Mouse (Mus musculus): ENCODE data around the gene Grwd1. TPM values are rescaled to one million over a fixed set of nuclear protein-coding genes. Genes with fewer than 3 reads are reported as not detected.

The Grwd1 gene
- polyA plus RNA-seq, 1 experiment from 2014 or later, result 48.4 TPM

DNA sequence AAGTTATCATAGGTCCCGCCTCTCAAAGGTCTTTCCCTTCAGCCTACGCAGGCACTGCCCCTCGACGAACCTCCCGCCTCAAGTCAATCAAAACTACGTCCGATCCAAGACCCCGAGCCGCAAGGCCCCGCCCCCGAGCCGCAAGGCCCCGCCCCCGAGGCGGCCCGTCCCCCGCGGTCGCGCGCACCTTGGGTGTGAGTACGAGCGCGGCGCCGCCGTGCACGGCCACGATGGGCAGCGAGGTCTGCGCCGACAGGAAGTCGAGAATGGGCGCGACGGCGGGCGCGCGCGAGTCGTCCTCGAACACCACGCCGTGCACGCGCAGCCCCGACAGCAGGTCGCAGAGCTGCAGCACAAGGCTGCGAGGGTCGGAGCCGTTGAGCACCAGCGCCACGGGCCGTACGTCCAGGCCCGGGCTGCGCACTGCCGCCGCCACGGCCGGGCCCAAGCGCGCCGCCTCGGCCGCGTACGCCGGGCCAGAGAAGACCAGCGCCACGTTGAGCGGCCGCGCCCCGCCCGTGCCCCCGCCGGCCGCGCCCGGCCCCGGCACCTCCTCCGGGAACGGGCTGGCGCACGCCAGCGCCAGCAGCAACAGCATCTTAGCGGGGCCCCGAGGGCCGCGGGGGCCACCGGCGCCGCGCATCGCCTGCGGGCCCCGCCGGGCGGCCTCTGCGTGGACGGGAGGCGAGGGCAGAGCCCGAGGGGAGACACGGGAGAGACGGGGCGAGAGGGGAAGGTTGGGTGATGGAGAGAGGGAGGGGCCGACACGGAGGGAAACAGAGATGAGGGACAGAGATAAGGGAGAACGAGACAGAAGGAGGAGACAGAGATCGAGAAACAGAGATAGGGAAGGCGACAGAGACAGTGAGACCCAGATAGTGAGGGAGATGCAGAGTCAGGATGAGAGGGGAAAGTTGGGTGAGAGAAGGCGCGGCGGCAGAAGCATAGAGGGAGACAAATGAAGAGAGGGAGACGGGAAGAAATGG is 35.5 kb upstream of the Grwd1 start:
- H3K9me3 ChIP-seq (replicated peaks), result no peaks in the 10 kb centered on the region
- no peak overlapping the region for H3K27ac ChIP-seq
- H3K9ac ChIP-seq, result peak overlapping the region; percentile 72
- WGBS (ENCODE audit: insufficient replicate concordance), result under 1% methylated on average over 109 of the region's 117 CpGs
- peak; percentile 75 for ATAC-seq (ENCODE audit: low read depth)
- peaks cover 24% of the 10 kb centered on the region for H3K4me1 ChIP-seq (replicated peaks)
- no peaks in the 10 kb centered on the region for H3K36me3 ChIP-seq
- peak overlapping the region; percentile 67 for H3K4me3 ChIP-seq (replicated peaks)
- H3K4me2 ChIP-seq, result peak overlapping the region; percentile 93
- peak; percentile 73 for DNase-seq
- H3K27me3 ChIP-seq, result peaks cover 72% of the 10 kb centered on the region

DNA sequence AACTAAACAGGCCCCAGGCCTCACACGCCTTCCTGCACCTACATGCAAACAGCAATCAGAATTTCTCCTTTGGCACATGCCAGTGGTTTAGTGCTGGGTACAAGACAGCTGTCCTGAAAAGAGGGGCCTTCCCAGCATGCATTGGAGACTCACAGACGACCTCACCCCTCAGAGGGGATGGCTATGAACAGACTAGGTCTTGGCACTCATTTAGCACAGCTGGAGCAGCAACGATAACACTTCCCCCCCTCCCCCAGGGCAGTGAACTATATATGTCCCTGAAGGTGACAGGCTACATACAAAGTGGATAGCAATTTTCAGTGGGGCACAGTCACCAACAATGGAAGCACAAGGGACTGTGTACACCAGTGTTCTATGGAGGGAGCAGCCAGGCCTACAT is 33.7 kb upstream of the Grwd1 start:
- peaks cover 70% of the 10 kb centered on the region for H3K27me3 ChIP-seq
- DNase-seq (no peak), ATAC-seq (ENCODE audit: low read depth) (no peak)
- H3K9me3 ChIP-seq (replicated peaks), result no peaks in the 10 kb centered on the region
- WGBS (ENCODE audit: insufficient replicate concordance), result 45% methylated on average over 3 of the region's 3 CpGs
- peaks cover 19% of the 10 kb centered on the region for H3K4me1 ChIP-seq (replicated peaks)
- H3K9ac ChIP-seq, result no peak overlapping the region
- H3K4me2 ChIP-seq, result no peak overlapping the region
- no peak overlapping the region for H3K4me3 ChIP-seq (replicated peaks)
- no peaks in the 10 kb centered on the region for H3K36me3 ChIP-seq
- H3K27ac ChIP-seq, result no peak overlapping the region

DNA sequence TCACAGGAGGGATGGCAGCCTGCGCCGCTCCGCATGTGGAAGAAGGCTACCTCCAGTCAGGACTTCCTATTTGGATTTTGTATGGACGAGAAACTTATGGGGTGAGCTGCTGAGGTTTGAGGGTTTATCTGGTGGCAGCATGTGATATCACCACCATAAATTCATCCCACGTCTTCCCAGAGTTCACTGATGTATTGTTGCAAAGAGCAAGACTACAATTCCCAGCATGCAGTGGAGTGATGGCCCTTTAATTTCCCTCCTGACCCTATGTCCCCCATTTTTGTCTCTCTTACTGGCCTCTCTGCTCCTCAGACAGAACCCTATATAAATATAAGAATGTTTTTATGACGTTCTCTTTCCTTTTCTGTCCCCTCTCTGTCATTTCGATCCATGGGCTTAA is 32.1 kb upstream of the Grwd1 start:
- H3K9me3 ChIP-seq (replicated peaks), result no peaks in the 10 kb centered on the region
- H3K36me3 ChIP-seq, result no peaks in the 10 kb centered on the region
- 70% methylated on average over 7 of the region's 7 CpGs for WGBS (ENCODE audit: insufficient replicate concordance)
- H3K4me1 ChIP-seq (replicated peaks), result peaks cover 10% of the 10 kb centered on the region
- H3K4me3 ChIP-seq (replicated peaks), result no peak overlapping the region
- DNase-seq, result no peak
- H3K27ac ChIP-seq, result no peak overlapping the region
- ATAC-seq (ENCODE audit: low read depth), result no peak
- no peak overlapping the region for H3K4me2 ChIP-seq
- H3K9ac ChIP-seq, result no peak overlapping the region
- H3K27me3 ChIP-seq, result peaks cover 69% of the 10 kb centered on the region

DNA sequence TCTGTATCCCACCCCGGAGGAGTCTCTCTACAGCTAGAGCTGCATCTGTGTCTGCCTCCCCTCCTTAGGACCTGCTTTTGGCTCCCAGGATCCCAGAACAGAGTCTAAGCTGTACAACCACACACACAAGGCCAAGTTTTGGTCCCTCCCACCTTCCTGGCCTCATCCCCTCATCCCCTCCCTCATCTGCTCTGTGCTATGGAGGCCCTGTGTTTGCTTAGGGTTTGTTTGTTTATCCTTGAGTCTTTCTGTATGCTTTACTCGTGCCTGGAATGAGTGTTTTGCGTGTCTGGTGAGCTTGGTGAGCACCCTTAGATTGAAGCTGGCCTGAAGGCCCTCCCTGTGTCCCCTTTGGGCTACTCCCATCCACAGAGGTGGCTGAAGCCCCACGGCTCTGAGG is 28.3 kb upstream of the Grwd1 start:
- Histone ChIP-seq H3K9ac (no peak overlapping the region), H3K4me2 (no peak overlapping the region), H3K4me3 (replicated peaks) (no peak overlapping the region), H3K27ac (no peak overlapping the region), H3K4me1 (replicated peaks) (peaks cover 10% of the 10 kb centered on the region), H3K36me3 (no peaks in the 10 kb centered on the region), H3K27me3 (peaks cover 74% of the 10 kb centered on the region), H3K9me3 (replicated peaks) (no peaks in the 10 kb centered on the region)
- WGBS (ENCODE audit: insufficient replicate concordance), result 38% methylated on average over 4 of the region's 4 CpGs
- DNase-seq, result no peak
- ATAC-seq (ENCODE audit: low read depth), result no peak

DNA sequence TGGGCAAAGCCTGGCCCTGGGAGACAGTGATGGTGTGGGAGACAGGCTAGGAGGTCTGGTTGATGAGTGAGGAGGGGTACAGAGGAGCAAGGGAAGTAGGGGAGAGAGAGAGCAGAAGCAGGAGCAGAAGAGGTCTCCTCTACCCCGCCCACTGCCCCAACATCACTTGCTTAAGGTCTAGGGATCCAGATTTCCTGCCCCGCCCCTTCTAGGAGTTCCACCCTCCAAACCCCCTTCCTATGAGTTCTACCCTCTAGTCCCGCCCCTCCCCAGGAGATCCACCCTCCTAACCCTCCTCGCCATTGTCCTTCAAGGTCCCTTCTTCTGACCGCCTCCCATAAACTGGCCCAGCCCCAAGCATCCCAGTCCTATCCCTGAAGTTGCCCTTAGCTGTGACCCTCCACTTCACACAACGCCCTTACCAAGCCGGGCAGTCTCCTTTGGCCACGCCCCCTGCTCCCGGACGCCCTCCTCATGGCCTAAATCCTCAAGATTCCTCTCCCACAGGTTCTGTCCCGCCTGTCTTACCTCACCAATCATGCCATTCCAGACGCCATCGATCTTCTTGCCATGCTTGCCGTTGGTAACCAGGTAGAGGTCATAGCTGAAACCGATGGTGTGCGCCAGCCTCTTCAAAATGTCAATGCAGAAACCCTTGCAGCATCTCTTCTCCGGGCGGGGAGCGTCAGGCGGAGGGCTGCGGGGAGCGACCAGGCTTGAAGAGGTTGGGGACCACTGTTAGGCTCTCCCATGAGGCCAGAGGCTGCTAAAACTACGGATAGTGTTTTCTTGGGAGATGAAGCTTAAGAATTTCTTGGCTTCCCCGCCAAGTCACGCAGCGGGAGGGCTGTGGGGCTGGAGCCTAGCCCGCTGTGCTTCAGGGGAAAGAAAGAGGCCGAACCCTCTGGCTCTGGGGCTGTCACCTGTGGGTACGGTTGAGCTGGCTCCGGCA is 26.5 kb upstream of the Grwd1 start:
- H3K4me3 ChIP-seq (replicated peaks), result peak overlapping the region; percentile 32
- no peak overlapping the region for H3K9ac ChIP-seq
- H3K36me3 ChIP-seq, result no peaks in the 10 kb centered on the region
- H3K4me1 ChIP-seq (replicated peaks), result peaks cover 10% of the 10 kb centered on the region
- H3K9me3 ChIP-seq (replicated peaks), result no peaks in the 10 kb centered on the region
- H3K27me3 ChIP-seq, result peaks cover 67% of the 10 kb centered on the region
- ATAC-seq (ENCODE audit: low read depth), result no peak
- no peak overlapping the region for H3K27ac ChIP-seq
- no peak for DNase-seq
- H3K4me2 ChIP-seq, result peak overlapping the region; percentile 51
- WGBS (ENCODE audit: insufficient replicate concordance), result 3% methylated on average over 30 of the region's 30 CpGs

- H3K4me2 ChIP-seq, result no peak overlapping the region
- ATAC-seq (ENCODE audit: low read depth) (no peak), DNase-seq (no peak)
- 70% methylated on average over 12 of the region's 12 CpGs for WGBS (ENCODE audit: insufficient replicate concordance)
- no peaks in the 10 kb centered on the region for H3K36me3 ChIP-seq
- H3K27ac ChIP-seq, result no peak overlapping the region
- peaks cover 10% of the 10 kb centered on the region for H3K4me1 ChIP-seq (replicated peaks)
- H3K9ac ChIP-seq, result no peak overlapping the region
- H3K27me3 ChIP-seq, result peaks cover 45% of the 10 kb centered on the region
- H3K4me3 ChIP-seq (replicated peaks), result no peak overlapping the region
- H3K9me3 ChIP-seq (replicated peaks), result no peaks in the 10 kb centered on the region
Measured at GRCm38 (mm10) chr7:45853089-45853488, 22.3 kb upstream of the Grwd1 start.

GRCm38 (mm10) chr7:45850661-45851060 is 19.9 kb upstream of the Grwd1 start:
- peaks cover 25% of the 10 kb centered on the region for H3K27me3 ChIP-seq
- ATAC-seq (ENCODE audit: low read depth) (no peak), DNase-seq (no peak)
- no peak overlapping the region for H3K9ac ChIP-seq
- no peaks in the 10 kb centered on the region for H3K36me3 ChIP-seq
- no peaks in the 10 kb centered on the region for H3K9me3 ChIP-seq (replicated peaks)
- no peak overlapping the region for H3K27ac ChIP-seq
- no peaks in the 10 kb centered on the region for H3K4me1 ChIP-seq (replicated peaks)
- no peak overlapping the region for H3K4me2 ChIP-seq
- no peak overlapping the region for H3K4me3 ChIP-seq (replicated peaks)
- 46% methylated on average over 3 of the region's 3 CpGs for WGBS (ENCODE audit: insufficient replicate concordance)

GRCm38 (mm10) chr7:45848447-45849027 is 17.8 kb upstream of the Grwd1 start:
- Histone ChIP-seq H3K9me3 (replicated peaks) (no peaks in the 10 kb centered on the region), H3K4me1 (replicated peaks) (no peaks in the 10 kb centered on the region), H3K9ac (no peak overlapping the region), H3K36me3 (no peaks in the 10 kb centered on the region), H3K27me3 (peaks cover 27% of the 10 kb centered on the region), H3K4me3 (replicated peaks) (no peak overlapping the region), H3K4me2 (no peak overlapping the region), H3K27ac (no peak overlapping the region)
- WGBS (ENCODE audit: insufficient replicate concordance), result 35% methylated on average over 6 of the region's 6 CpGs
- ATAC-seq (ENCODE audit: low read depth) (no peak), DNase-seq (no peak)

GRCm38 (mm10) chr7:45842950-45843744 is 12.4 kb upstream of the Grwd1 start:
- Histone ChIP-seq H3K4me3 (replicated peaks) (no peak overlapping the region), H3K4me2 (no peak overlapping the region), H3K27me3 (peaks cover 50% of the 10 kb centered on the region), H3K9me3 (replicated peaks) (no peaks in the 10 kb centered on the region), H3K36me3 (no peaks in the 10 kb centered on the region), H3K27ac (no peak overlapping the region), H3K9ac (no peak overlapping the region), H3K4me1 (replicated peaks) (no peaks in the 10 kb centered on the region)
- WGBS (ENCODE audit: insufficient replicate concordance), result 58% methylated on average over 10 of the region's 10 CpGs
- DNase-seq (no peak), ATAC-seq (ENCODE audit: low read depth) (no peak)

DNA sequence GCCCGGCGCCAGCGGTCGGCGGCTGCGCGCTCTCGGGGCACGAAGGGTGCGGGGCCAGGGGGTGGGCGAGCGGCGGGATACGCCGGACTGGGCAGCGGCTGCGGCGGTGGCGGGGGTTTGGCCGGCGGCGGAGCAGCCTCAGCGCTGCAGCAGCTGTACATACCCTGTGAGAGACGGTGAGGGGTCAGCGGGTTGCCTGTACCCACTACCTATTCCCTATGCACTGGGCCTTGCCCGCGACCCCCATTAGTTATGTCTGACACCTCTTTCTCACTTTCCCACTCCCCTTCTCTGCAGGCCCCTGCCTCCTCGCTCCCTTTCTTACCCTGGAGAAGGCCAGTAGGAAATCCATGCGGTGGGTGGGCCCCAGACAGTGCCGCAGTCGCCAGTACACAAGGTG is 3.2 kb upstream of the Grwd1 start:
- H3K4me1 ChIP-seq (replicated peaks), result peaks cover 36% of the 10 kb centered on the region
- H3K27me3 ChIP-seq, result peaks cover 68% of the 10 kb centered on the region
- H3K4me3 ChIP-seq (replicated peaks), result peak overlapping the region; percentile 43
- no peak overlapping the region for H3K9ac ChIP-seq
- no peak for ATAC-seq (ENCODE audit: low read depth)
- H3K4me2 ChIP-seq, result peak overlapping the region; percentile 47
- H3K9me3 ChIP-seq (replicated peaks), result no peaks in the 10 kb centered on the region
- no peak for DNase-seq
- peaks cover 7% of the 10 kb centered on the region for H3K36me3 ChIP-seq
- H3K27ac ChIP-seq, result no peak overlapping the region
- WGBS (ENCODE audit: insufficient replicate concordance), result 5% methylated on average over 31 of the region's 31 CpGs

Measured in liver, embryonic 13.5 days (tissue).